Mouse (Mus musculus): ENCODE measurements around the gene Skint4. TPM values are rescaled to one million over a fixed set of nuclear protein-coding genes. Genes with fewer than 3 reads are reported as not detected.

The Skint4 gene
- polyA plus RNA-seq (2012), result not detected in 2 replicates

GRCm38 (mm10) chr4:112071716-112072115, at the start of gene Skint4:
Skint4 (plus strand) TSS chr4:112072016.

Other genes with a start within 250 kb of the Skint4 start
- not detected in 2 replicates for gene Slc5a9, start 169.1 kb upstream of the Skint4 start, polyA plus RNA-seq (2012)
- not detected in 2 replicates for gene Skint8, start 152.6 kb upstream of the Skint4 start, polyA plus RNA-seq (2012)
- gene Skint7, start 99.1 kb upstream of the Skint4 start, polyA plus RNA-seq (2012), result not detected in 2 replicates
- gene Skint1, start 65.7 kb upstream of the Skint4 start, polyA plus RNA-seq (2012), result not detected in 2 replicates
- not detected in 2 replicates for gene Skint3, start 160.2 kb downstream of the Skint4 start, polyA plus RNA-seq (2012)